21 mouse cellular contexts compared by ENCODE assay signal in genomic region chr13:73035336-73035940, GRCm38 (mm10).
A peak's percentile ranks its signal among the peaks of the same experiment; 100 is the strongest.
DNase-seq lines count a peak whose midpoint lies in the region; ATAC-seq lines count a peak whose summit lies in the region.
"Had no signal": no experiment of that assay in that cellular context is flagged by ENCODE, and none has a peak within 500 bp of the region (broad histone marks: within the 10 kb centered on the region; RNA-seq: fewer than 3 reads in every experiment).

No protein-coding gene starts in this region.

- peak; percentile 17 for DNase-seq in embryo, embryonic 10.5 days (ENCODE audit: low spot score)
- DNase-seq in embryo, embryonic 9.5 days (ENCODE audit: extremely low spot score) = no peak
- DNase-seq in neural tube, embryonic 10.5 days (ENCODE audit: extremely low spot score, low spot score) = peak; percentile 28
- DNase-seq in left cerebral cortex, postnatal 10 days (ENCODE audit: extremely low spot score in 1 of 2, low spot score in 2 of 2) = no peak
- DNase-seq in lung, postnatal 36 days = no peak
- DNase-seq in gastrocnemius, postnatal 14 days = no peak
- DNase-seq: adrenal gland, postnatal 36 days; cerebellum, postnatal 36 days; heart, adult 2 months; kidney, adult 11 months; kidney, postnatal 10 days; retina, postnatal 1 day; thymus, adult 18-20 months; thymus, postnatal 4 days had no signal

- ATAC-seq in neural tube, embryonic 15.5 days (ENCODE audit: low FRiP score) = no peak
- ATAC-seq in midbrain, embryonic 13.5 days = peak; percentile 34; the same call in 1 of the 2 replicates
- ATAC-seq: CD4-positive, CD25-positive, alpha-beta regulatory T cell, adult 4 months had no signal

- H3K36me3 ChIP-seq in neural tube, embryonic 15.5 days = no peaks in the 10 kb centered on the region
- H3K36me3 ChIP-seq in midbrain, embryonic 13.5 days = no peaks in the 10 kb centered on the region
- H3K36me3 ChIP-seq: heart, embryonic 15.5 days; stomach, embryonic 15.5 days had no signal

- no peaks in the 10 kb centered on the region for H3K9me3 ChIP-seq in neural tube, embryonic 15.5 days (replicated peaks)
- H3K9me3 ChIP-seq in midbrain, embryonic 13.5 days = no peaks in the 10 kb centered on the region
- H3K9me3 ChIP-seq: heart, embryonic 15.5 days; stomach, embryonic 15.5 days had no signal

- 29% methylated on average over 2 of the region's 2 CpGs for WGBS in neural tube, embryonic 15.5 days
- WGBS in midbrain, embryonic 13.5 days = 19% methylated on average over 2 of the region's 2 CpGs

- no peak overlapping the region for H3K4me2 ChIP-seq in neural tube, embryonic 15.5 days
- H3K4me2 ChIP-seq in midbrain, embryonic 13.5 days (replicated peaks) = 0 out of 2 replicates have a peak overlapping the region, but pooled peaks have one; percentile 14
- H3K4me2 ChIP-seq: heart, embryonic 15.5 days; stomach, embryonic 15.5 days had no signal

- H3K27me3 ChIP-seq in neural tube, embryonic 15.5 days (replicated peaks) = peaks cover 29% of the 10 kb centered on the region
- peaks cover 60% of the 10 kb centered on the region for H3K27me3 ChIP-seq in midbrain, embryonic 13.5 days
- H3K27me3 ChIP-seq: heart, embryonic 15.5 days; stomach, embryonic 15.5 days had no signal

- H3K4me3 ChIP-seq in neural tube, embryonic 15.5 days (replicated peaks) = no peak overlapping the region
- H3K4me3 ChIP-seq in midbrain, embryonic 13.5 days (replicated peaks) = no peak overlapping the region
- H3K4me3 ChIP-seq: heart, adult 2 months; heart, embryonic 15.5 days; layer of hippocampus, adult 2 months; stomach, embryonic 15.5 days had no signal

- H3K9ac ChIP-seq in neural tube, embryonic 15.5 days (replicated peaks) = no peak overlapping the region
- no peak overlapping the region for H3K9ac ChIP-seq in midbrain, embryonic 13.5 days (replicated peaks)
- H3K9ac ChIP-seq: heart, embryonic 15.5 days; liver, embryonic 14.5 days; stomach, embryonic 15.5 days had no signal

- H3K27ac ChIP-seq in neural tube, embryonic 15.5 days (replicated peaks) = no peak overlapping the region
- peak overlapping the region; percentile 71 for H3K27ac ChIP-seq in midbrain, embryonic 13.5 days
- H3K27ac ChIP-seq: heart, adult 2 months; heart, embryonic 15.5 days; layer of hippocampus, adult 2 months; liver, embryonic 14.5 days; stomach, embryonic 15.5 days had no signal

- intact Hi-C loops in left cerebral cortex, postnatal 10 days (cut with DNase I) = no loop called here
- intact Hi-C loops in gastrocnemius, postnatal 14 days (cut with DNase I; ENCODE audit: low total_unique reads) = no loop called here

- no peaks in the 10 kb centered on the region for H3K4me1 ChIP-seq in neural tube, embryonic 15.5 days
- H3K4me1 ChIP-seq in midbrain, embryonic 13.5 days (replicated peaks) = peaks cover 41% of the 10 kb centered on the region
- H3K4me1 ChIP-seq: stomach, embryonic 15.5 days had no signal

Comparison
In these comparisons a context has a peak if more than half of its experiments do, and no peak if none do; other contexts are left out.
1. DNase-seq: peak in embryo, embryonic 10.5 days (single experiment) and neural tube, embryonic 10.5 days (single experiment); none in embryo, embryonic 9.5 days (single experiment), left cerebral cortex, postnatal 10 days (0 of 2), lung, postnatal 36 days (single experiment) and gastrocnemius, postnatal 14 days (single experiment).